Mouse (Mus musculus) ES-Bruce4 (cell line): Measurements from ENCODE around the gene Capn2.

Source experiments
- CTCF ChIP-seq: IDR thresholded peaks from one replicate; pipeline ENCODE4 v1.8.1; 2011; ENCODE audit warnings: low read depth, low read length
- EP300 ChIP-seq: IDR thresholded peaks from 2 replicates; pipeline ENCODE4 v1.6.1; 2011; ENCODE audit warnings: low read depth, low read length; ENCODE audit not compliant: insufficient read depth
- POLR2A ChIP-seq: IDR thresholded peaks from one replicate; pipeline ENCODE4 v1.8.1; 2011; ENCODE audit warnings: low read length; ENCODE audit not compliant: insufficient read depth

DNA sequence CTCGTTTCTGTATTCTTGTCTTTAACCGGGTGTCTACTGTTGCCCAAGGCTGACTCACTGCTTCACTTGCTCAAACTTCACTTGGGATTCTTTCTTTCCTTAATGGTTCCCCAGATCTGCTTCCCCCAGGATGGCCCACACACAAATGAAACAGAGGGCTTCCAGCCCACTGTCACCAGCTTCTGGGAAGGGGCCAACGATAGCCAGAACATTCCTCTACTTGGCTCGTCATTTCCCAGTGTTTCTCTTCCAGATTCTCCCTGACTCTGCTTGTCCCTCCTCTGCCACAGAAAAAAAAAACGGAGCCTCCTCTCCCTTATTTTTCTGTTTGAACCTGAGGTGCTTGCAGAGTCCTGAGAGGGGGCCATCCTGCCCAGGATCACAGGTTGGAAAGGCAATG, 1.9 kb upstream of the Capn2 start:
- TF ChIP-seq CTCF, result no peak
- TF ChIP-seq POLR2A, result no peak
- no peak for TF ChIP-seq EP300
